Mouse (Mus musculus): ENCODE data around the gene Dclk1.

The Dclk1 gene

GRCm38 (mm10) chr3:55517454-55518014, 275.4 kb downstream of the Dclk1 start:
- ChIA-PET CTCF (no interaction called here), POLR2A (no interaction called here)

DNA sequence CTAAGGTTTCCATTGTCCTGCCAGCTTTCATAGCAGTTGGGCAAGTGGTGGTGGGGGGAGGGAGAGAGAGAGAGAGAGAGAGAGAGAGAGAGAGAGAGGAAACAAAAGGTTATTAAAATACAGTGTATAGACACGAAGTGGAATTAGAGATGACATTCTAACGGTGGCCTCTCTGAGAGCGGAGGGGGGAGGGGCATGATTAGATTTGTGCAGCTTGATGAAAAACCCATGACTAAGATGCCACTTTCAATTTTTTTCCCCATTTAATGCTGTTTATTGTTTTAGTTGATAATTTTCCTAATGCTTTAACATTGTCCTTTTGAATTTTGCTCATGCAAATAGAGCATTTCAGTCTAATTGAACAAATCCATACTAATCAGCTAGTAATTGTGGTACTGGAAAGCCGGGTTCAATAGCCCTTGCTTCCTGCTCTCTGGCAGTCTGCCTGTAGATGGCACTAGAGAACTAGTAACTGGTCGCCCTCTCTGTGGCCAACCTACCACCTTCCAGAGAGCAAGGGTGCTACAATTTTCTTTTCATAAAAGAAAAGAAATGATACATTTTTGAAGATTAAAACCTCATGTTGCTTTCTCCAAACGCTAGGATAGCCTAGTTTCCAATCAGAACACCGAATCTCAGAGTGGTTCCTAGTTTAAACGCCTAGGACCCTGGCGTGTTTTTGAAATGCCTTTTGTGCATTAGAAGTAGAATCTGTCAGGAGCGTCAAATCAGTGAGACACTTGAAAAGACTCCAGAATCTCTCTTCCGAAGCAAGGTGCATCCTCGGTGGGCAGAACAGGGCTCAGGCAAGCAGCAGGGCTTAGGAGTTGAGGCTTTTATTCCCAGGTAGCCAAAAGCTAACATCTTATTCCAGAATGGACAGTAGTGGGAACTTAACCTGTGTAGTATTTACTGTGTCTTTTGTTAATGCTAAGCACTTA, 278.3 kb downstream of the Dclk1 start:
- ChIA-PET POLR2A (interaction anchor here in 1 of 4 experiments (0.6 kb wide), 1 partner anchor 327 kb away, joined by 4 read pairs; no protein-coding TSS in a partner anchor), CTCF (interaction anchor here (0.6 to 1.1 kb wide), 17 partner anchors 14 to 1012 kb away, joined by 3 to 11 read pairs (median 3); no protein-coding TSS in a partner anchor)

DNA sequence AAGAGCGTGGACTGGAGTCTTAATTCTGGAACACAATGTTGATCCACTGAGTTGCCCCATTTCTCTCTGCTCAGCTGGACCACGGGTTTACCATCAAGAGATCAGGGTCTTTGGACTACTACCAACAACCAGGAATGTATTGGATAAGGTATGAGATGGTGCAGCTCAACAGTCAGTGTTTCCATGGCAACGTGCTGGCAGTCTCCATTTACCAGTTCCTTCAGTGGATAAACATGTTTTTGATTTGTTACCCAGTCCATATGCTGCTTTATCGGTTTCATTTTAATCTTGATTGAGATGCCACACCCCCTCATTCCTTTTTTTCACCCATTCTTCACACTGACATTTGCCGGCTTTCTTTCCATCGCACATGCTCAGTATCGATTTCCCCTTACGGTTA, 279.6 kb downstream of the Dclk1 start:
- ChIA-PET POLR2A (no interaction called here), CTCF (interaction anchor here in 2 of 4 experiments (0.6 to 0.7 kb wide), 2 partner anchors 67 to 1327 kb away, joined by 4 to 6 read pairs; no protein-coding TSS in a partner anchor)

DNA sequence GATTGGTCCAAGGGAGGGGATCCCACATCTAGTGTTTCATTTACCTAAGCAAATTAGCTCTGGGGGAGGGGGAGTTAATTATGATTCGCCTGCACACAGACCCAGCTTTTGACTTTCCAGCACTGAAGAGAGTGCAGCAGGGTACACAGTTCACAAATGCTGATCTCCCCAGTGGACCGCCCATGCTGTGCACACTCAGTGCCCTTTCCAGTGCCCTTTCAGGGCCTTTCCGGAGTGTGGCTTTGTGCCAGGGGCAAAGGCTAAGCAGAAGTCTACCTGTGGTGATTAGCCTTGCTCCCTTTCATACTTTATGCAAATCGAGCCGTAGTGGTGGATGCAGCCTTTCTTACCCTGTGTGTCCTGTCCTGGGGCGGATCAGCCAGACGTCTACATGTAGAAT, 281.1 kb downstream of the Dclk1 start:
- POLR2A ChIA-PET, result no interaction called here

DNA sequence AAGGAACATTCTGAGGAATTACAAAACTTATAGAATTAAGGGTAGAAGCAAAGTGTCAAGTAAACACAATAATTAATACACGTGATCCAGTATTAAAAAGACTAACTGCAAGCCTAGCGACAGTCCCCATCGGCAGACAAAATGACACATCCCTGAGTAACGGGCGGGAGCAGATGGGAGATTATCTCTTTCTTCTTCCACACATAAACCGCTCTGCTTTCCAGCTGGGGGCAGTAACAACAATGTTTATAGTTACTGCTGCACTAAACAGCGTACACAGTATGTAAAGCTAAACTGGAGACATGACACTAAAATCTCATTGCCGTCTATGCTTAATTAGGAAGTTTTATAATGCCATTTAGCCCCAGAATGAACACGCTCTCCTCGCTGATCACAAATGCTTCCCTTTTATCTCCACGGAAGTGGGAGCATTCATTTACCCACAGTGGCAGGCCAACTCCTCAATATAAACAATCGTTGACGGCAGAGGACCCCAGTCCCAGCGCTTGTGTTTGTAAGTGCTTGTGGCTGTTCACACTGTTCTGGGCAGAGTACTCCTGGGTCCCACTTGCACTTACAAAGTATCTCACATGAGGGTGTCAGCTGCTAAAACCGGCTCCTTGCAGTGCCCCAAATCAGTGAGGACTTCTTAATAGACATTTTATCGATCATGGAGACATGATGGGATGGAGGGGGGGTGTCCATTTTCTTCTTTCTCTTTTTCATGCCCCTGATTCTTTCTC, 281.7 kb downstream of the Dclk1 start:
- POLR2A ChIA-PET, result no interaction called here

More for the DNA sequence above, 281.1 kb downstream of the Dclk1 start:
- CTCF ChIA-PET, result interaction anchor here in 1 of 4 experiments (0.7 kb wide), 1 partner anchor 242 kb away, joined by 3 read pairs; no protein-coding TSS in a partner anchor

GRCm38 (mm10) chr3:55524491-55525195, 282.5 kb downstream of the Dclk1 start:
- ChIA-PET CTCF (no interaction called here), POLR2A (no interaction called here)

More for the DNA sequence above, 281.7 kb downstream of the Dclk1 start:
- CTCF ChIA-PET, result interaction anchor here in 1 of 4 experiments (0.7 kb wide), 1 partner anchor 241 kb away, joined by 3 read pairs; no protein-coding TSS in a partner anchor

- ChIA-PET CTCF (no interaction called here), POLR2A (no interaction called here)
Measured at GRCm38 (mm10) chr3:55526470-55526869, 284.3 kb downstream of the Dclk1 start.

DNA sequence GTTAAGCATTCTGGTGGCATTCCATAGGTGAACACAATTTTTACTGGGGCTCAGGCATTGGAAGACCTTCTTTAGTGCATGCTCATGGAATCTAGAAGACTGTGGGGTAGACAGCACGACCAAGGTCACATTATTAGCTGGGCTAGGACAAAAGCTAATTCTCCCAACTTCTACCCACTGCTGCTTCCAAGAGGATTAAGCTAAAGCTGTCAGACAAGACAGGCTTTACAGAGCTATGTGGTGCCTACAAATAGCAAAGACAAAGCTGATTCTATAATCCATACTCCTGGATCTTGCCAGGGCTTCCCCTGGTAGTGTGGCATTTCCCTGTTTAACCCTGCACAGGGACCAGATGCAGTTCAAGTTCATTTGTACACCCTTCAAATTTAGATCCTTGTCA, 285.4 kb downstream of the Dclk1 start:
- ChIA-PET POLR2A (no interaction called here), CTCF (no interaction called here)

DNA sequence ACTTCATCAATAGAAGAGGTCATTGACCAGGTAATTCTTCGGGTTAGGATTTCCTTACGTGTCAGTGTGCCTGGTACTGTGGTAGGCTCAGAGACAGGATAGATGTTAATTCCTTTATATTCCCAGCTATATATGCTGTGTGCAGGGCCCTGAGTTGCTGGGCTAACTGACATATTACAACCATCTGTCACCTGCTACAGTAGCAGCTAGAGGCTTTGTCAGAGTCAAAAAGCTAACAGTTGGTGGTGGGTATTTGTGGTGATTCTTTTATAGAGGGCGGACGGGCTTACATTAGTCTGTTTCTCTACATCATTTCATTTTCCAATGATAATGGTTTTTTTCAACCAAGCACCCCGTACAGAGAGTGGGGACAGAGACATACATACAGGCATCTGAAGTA, 285.8 kb downstream of the Dclk1 start:
- ChIA-PET CTCF (no interaction called here), POLR2A (no interaction called here)

- CTCF ChIA-PET, result no interaction called here
- POLR2A ChIA-PET, result interaction anchor here in 1 of 4 experiments (0.6 kb wide), 1 partner anchor 130 kb away, joined by 3 read pairs; no protein-coding TSS in a partner anchor
Measured at GRCm38 (mm10) chr3:55529414-55529813, 287.2 kb downstream of the Dclk1 start.

- ChIA-PET CTCF (no interaction called here), POLR2A (no interaction called here)
Measured at GRCm38 (mm10) chr3:55531204-55532044, 289.3 kb downstream of the Dclk1 start.

DNA sequence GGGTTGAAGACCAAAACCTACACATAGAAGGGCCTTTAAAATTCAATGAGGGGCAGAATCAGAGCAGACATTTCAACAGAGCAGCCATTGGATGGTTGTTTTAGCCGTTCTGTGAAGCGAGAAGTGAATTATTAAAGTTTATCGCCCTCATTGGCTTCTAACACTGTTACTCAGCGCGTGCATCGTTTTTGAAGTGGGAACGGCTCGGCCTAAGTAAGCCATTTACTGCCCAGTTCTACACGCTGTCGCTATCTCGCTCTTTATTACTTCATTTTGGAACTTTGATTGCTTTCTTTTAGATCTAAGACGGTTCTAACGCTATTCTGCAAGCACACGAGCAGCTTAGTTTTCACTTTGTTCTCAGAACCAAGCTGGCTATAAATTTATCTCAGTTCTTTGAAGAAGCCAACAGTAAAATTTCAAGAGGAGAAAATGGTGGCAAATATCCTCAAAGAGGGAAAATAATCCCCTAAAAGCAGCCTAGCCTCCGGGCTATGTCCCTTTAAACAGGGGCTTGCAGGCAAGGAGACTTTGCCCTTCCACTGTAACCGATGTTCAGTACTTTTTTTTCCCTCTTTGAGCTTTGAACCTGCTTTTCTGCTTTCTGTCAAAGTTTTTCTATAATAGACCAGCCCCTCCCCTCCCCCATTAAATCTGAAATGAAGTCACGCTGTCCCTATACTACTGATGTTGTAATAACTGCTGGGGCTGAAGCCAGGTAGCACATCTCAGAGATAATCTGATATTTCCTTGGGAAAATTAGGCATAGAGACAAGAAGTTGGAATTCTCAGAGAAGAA, 290.2 kb downstream of the Dclk1 start:
- CTCF ChIA-PET, result no interaction called here
- POLR2A ChIA-PET, result interaction anchor here in 1 of 4 experiments (0.6 kb wide), 1 partner anchor 128 kb away, joined by 3 read pairs; no protein-coding TSS in a partner anchor

GRCm38 (mm10) chr3:55535591-55536200, 293.5 kb downstream of the Dclk1 start:
- ChIA-PET CTCF (no interaction called here), POLR2A (interaction anchor here in 1 of 4 experiments (0.5 kb wide), 1 partner anchor 193 kb away, joined by 5 read pairs; no protein-coding TSS in a partner anchor)

GRCm38 (mm10) chr3:55536901-55537300, 294.7 kb downstream of the Dclk1 start:
- ChIA-PET POLR2A (no interaction called here), CTCF (no interaction called here)

DNA sequence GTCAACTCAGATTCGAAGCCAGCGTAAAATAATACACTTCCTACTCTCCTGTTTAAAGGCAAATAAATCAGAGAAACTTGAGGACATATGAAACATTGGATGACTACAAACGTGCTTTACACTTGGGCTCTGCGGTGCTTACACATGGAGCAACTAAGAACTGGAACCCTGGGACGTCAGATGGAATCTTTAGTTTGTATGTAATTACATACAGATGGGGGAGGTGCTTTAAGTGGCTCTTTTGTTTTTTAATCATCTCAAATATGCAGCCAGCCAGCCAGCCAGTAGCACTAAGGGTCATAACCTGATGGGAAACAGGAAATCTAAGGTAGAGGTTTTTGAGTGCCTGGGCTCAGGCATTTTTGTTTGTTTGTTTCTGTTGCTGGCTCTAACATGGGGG, 295.6 kb downstream of the Dclk1 start:
- ChIA-PET CTCF (no interaction called here), POLR2A (no interaction called here)

DNA sequence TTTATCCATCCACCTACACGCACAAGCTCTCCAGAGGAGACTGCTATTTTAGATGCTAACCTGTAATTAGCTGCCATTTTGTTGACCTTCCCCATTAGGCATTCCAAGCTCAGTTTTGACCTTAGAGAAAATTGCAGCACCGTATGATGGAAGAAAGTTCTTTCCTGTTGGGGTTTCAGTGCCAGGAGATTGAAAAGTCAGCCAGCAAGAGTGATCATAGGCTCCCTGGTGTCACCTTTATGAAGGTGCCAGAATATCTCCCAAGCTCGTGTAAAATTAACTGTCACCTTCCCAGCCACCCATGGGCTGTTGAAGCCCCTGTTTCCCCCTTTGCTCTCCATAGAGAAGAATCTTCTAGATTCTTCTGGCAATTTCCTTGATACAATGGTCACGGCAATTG, 297.2 kb downstream of the Dclk1 start:
- ChIA-PET POLR2A (interaction anchor here in 1 of 4 experiments (0.6 kb wide), 1 partner anchor 44 kb away, joined by 3 read pairs; no protein-coding TSS in a partner anchor), CTCF (no interaction called here)

DNA sequence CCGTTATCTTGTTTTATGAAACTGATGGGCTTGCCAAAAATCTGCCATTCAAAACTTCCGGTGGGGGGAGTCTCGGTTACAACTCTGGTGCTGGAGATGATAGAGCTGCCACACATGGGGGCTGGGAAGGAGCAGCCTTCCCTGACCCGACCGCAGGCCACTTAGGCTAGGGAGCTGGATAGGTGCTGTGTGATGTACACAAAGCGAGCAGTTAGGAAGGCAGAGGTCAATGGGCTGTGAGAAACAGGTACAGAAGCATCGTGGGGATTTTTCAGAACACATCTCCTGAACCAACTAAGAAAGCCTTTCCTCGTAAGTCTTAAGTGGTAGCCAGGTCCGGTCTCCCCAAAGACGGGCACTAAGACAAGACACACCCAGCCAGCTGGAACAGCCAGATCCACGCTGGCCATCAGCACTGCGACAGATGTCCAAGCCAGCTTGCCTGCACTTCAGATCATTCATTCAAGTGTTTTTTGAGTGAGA, 297.7 kb downstream of the Dclk1 start:
- POLR2A ChIA-PET, result no interaction called here
- CTCF ChIA-PET, result no interaction called here
